Mouse (Mus musculus) embryonic fibroblast, embryonic 13.5 days (primary cell): ENCODE measurements around the gene Cdk11b.

Experiments used
- CTCF ChIP-seq: IDR thresholded peaks from 2 replicates; pipeline ENCODE4 v1.5.1; 2011; ENCODE audit warnings: mild to moderate bottlenecking, control low read depth, low read length, moderate library complexity, borderline replicate concordance; ENCODE audit not compliant: insufficient read depth
- POLR2A ChIP-seq: IDR thresholded peaks from 2 replicates; pipeline ENCODE4 v1.6.1; 2011; ENCODE audit warnings: low read depth, mild to moderate bottlenecking, control low read depth, low read length, moderate library complexity

DNA sequence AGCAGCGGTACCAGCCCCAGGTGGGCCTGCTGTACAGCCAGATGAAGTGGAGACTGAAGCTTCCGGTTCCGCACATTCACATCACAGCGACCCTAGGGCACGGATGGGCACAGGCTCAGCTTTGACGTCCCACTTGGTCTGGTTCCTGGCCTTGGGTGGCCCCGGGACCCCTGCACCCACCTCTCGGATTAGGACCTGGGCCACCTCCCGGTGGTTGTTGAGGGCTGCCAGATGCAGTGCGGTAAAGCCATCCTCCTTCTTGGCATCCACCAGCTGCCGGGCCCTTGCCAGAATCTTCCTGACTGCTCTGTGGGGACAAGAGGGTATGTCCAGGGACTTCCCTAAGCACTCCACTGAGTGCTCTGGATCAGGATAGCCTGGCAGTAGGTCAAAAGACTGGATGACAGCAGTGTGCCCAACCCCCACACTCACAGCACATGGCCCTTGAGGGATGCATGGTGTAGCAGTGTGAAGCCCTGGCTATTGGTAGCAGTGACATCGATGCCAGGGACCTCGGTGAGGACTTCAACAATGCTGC, 31.6 kb downstream of the Cdk11b start:
- no peak for TF ChIP-seq CTCF
- no peak for TF ChIP-seq POLR2A
